Mouse (Mus musculus): ENCODE results near the gene Met. TPM values are rescaled to one million over a fixed set of nuclear protein-coding genes. Genes with fewer than 3 reads are reported as not detected.

Gene Met
- polyA plus RNA-seq, 1 experiment from 2014 or later = 1.8 TPM

- WGBS = 72% methylated on average over 2 of the region's 2 CpGs
- no peaks in the 10 kb centered on the region for H3K4me1 ChIP-seq (ENCODE audit: control insufficient read depth, insufficient read depth, low read depth, low read length)
- no peak overlapping the region for H3K4me3 ChIP-seq (ENCODE audit: low read length)
- H3K9me3 ChIP-seq (ENCODE audit: control insufficient read depth, low read length) = no peaks in the 10 kb centered on the region
- H3K27me3 ChIP-seq (replicated peaks; ENCODE audit: control insufficient read depth, insufficient read depth, low read length) = no peaks in the 10 kb centered on the region
- no peak overlapping the region for H3K9ac ChIP-seq (ENCODE audit: low read depth, low read length)
- H3K36me3 ChIP-seq (ENCODE audit: control insufficient read depth, insufficient read depth, low read length) = no peaks in the 10 kb centered on the region
- H3K4me2 ChIP-seq (ENCODE audit: low read length) = no peak overlapping the region
- no peak for ATAC-seq
- H3K27ac ChIP-seq (ENCODE audit: low read depth, low read length) = no peak overlapping the region
Measured at GRCm38 (mm10) chr6:17573732-17574131, 110.1 kb downstream of the Met start.

GRCm38 (mm10) chr6:17578092-17578760, 114.6 kb downstream of the Met start:
- WGBS = 70% methylated on average over 3 of the region's 3 CpGs
- Histone ChIP-seq H3K9ac (ENCODE audit: low read depth, low read length) (no peak overlapping the region), H3K4me3 (ENCODE audit: low read length) (no peak overlapping the region), H3K4me1 (ENCODE audit: control insufficient read depth, insufficient read depth, low read depth, low read length) (no peaks in the 10 kb centered on the region), H3K36me3 (ENCODE audit: control insufficient read depth, insufficient read depth, low read length) (no peaks in the 10 kb centered on the region), H3K4me2 (ENCODE audit: low read length) (no peak overlapping the region), H3K27me3 (replicated peaks; ENCODE audit: control insufficient read depth, insufficient read depth, low read length) (no peaks in the 10 kb centered on the region), H3K9me3 (ENCODE audit: control insufficient read depth, low read length) (no peaks in the 10 kb centered on the region), H3K27ac (ENCODE audit: low read depth, low read length) (no peak overlapping the region)
- ATAC-seq = no peak

GRCm38 (mm10) chr6:17580349-17580748, 116.7 kb downstream of the Met start:
- H3K4me3 ChIP-seq (ENCODE audit: low read length) = no peak overlapping the region
- H3K36me3 ChIP-seq (ENCODE audit: control insufficient read depth, insufficient read depth, low read length) = no peaks in the 10 kb centered on the region
- H3K27me3 ChIP-seq (replicated peaks; ENCODE audit: control insufficient read depth, insufficient read depth, low read length) = no peaks in the 10 kb centered on the region
- H3K9ac ChIP-seq (ENCODE audit: low read depth, low read length) = no peak overlapping the region
- H3K4me1 ChIP-seq (ENCODE audit: control insufficient read depth, insufficient read depth, low read depth, low read length) = no peaks in the 10 kb centered on the region
- no peak overlapping the region for H3K27ac ChIP-seq (ENCODE audit: low read depth, low read length)
- H3K9me3 ChIP-seq (ENCODE audit: control insufficient read depth, low read length) = no peaks in the 10 kb centered on the region
- no peak for ATAC-seq
- H3K4me2 ChIP-seq (ENCODE audit: low read length) = no peak overlapping the region
- 64% methylated on average over 3 of the region's 3 CpGs for WGBS

- Histone ChIP-seq H3K9ac (ENCODE audit: low read depth, low read length) (peak overlapping the region; percentile 54; the same call in 1 of the 2 replicates), H3K4me1 (ENCODE audit: control insufficient read depth, insufficient read depth, low read depth, low read length) (no peaks in the 10 kb centered on the region), H3K9me3 (ENCODE audit: control insufficient read depth, low read length) (no peaks in the 10 kb centered on the region), H3K4me3 (ENCODE audit: low read length) (peak overlapping the region; percentile 44), H3K27ac (ENCODE audit: low read depth, low read length) (no peak overlapping the region), H3K36me3 (ENCODE audit: control insufficient read depth, insufficient read depth, low read length) (no peaks in the 10 kb centered on the region), H3K27me3 (replicated peaks; ENCODE audit: control insufficient read depth, insufficient read depth, low read length) (no peaks in the 10 kb centered on the region), H3K4me2 (ENCODE audit: low read length) (peak overlapping the region; percentile 70)
- WGBS = 25% methylated on average over 13 of the region's 13 CpGs
- peak; percentile 92 for ATAC-seq
Measured at GRCm38 (mm10) chr6:17583982-17584381, 120.4 kb downstream of the Met start.

GRCm38 (mm10) chr6:17589049-17589952, 125.7 kb downstream of the Met start:
- H3K4me1 ChIP-seq (ENCODE audit: control insufficient read depth, insufficient read depth, low read depth, low read length) = peaks cover 3% of the 10 kb centered on the region; the same call in 1 of the 2 replicates
- H3K4me2 ChIP-seq (ENCODE audit: low read length) = peak overlapping the region; percentile 41
- H3K9ac ChIP-seq (ENCODE audit: low read depth, low read length) = no peak overlapping the region
- no peak overlapping the region for H3K4me3 ChIP-seq (ENCODE audit: low read length)
- peak; percentile 91 for ATAC-seq
- H3K9me3 ChIP-seq (ENCODE audit: control insufficient read depth, low read length) = no peaks in the 10 kb centered on the region; the same call in 1 of the 2 replicates
- no peaks in the 10 kb centered on the region for H3K36me3 ChIP-seq (ENCODE audit: control insufficient read depth, insufficient read depth, low read length)
- 30% methylated on average over 16 of the region's 16 CpGs for WGBS
- H3K27me3 ChIP-seq (replicated peaks; ENCODE audit: control insufficient read depth, insufficient read depth, low read length) = no peaks in the 10 kb centered on the region
- no peak overlapping the region for H3K27ac ChIP-seq (ENCODE audit: low read depth, low read length)

- H3K27me3 ChIP-seq (replicated peaks; ENCODE audit: control insufficient read depth, insufficient read depth, low read length) = no peaks in the 10 kb centered on the region
- H3K4me2 ChIP-seq (ENCODE audit: low read length) = no peak overlapping the region
- 54% methylated on average over 8 of the region's 8 CpGs for WGBS
- ATAC-seq = peak; percentile 42; the same call in 1 of the 2 replicates
- H3K27ac ChIP-seq (ENCODE audit: low read depth, low read length) = no peak overlapping the region
- H3K36me3 ChIP-seq (ENCODE audit: control insufficient read depth, insufficient read depth, low read length) = no peaks in the 10 kb centered on the region
- H3K9ac ChIP-seq (ENCODE audit: low read depth, low read length) = no peak overlapping the region
- H3K4me1 ChIP-seq (ENCODE audit: control insufficient read depth, insufficient read depth, low read depth, low read length) = peaks cover 3% of the 10 kb centered on the region; the same call in 1 of the 2 replicates
- no peaks in the 10 kb centered on the region; the same call in 1 of the 2 replicates for H3K9me3 ChIP-seq (ENCODE audit: control insufficient read depth, low read length)
- no peak overlapping the region for H3K4me3 ChIP-seq (ENCODE audit: low read length)
Measured at GRCm38 (mm10) chr6:17589953-17590627, 126.5 kb downstream of the Met start.

- H3K9me3 ChIP-seq (ENCODE audit: control insufficient read depth, low read length) = no peaks in the 10 kb centered on the region; the same call in 1 of the 2 replicates
- no peak overlapping the region for H3K27ac ChIP-seq (ENCODE audit: low read depth, low read length)
- no peak overlapping the region for H3K4me2 ChIP-seq (ENCODE audit: low read length)
- H3K9ac ChIP-seq (ENCODE audit: low read depth, low read length) = no peak overlapping the region
- H3K4me3 ChIP-seq (ENCODE audit: low read length) = no peak overlapping the region
- no peak for ATAC-seq
- peaks cover 3% of the 10 kb centered on the region; the same call in 1 of the 2 replicates for H3K4me1 ChIP-seq (ENCODE audit: control insufficient read depth, insufficient read depth, low read depth, low read length)
- no peaks in the 10 kb centered on the region for H3K36me3 ChIP-seq (ENCODE audit: control insufficient read depth, insufficient read depth, low read length)
- no peaks in the 10 kb centered on the region for H3K27me3 ChIP-seq (replicated peaks; ENCODE audit: control insufficient read depth, insufficient read depth, low read length)
- WGBS = 88% methylated on average over 2 of the region's 2 CpGs
Measured at GRCm38 (mm10) chr6:17593971-17594370, 130.4 kb downstream of the Met start.

- no peaks in the 10 kb centered on the region for H3K27me3 ChIP-seq (replicated peaks; ENCODE audit: control insufficient read depth, insufficient read depth, low read length)
- 84% methylated on average over 11 of the region's 11 CpGs for WGBS
- ATAC-seq = no peak
- H3K9ac ChIP-seq (ENCODE audit: low read depth, low read length) = no peak overlapping the region
- H3K4me1 ChIP-seq (ENCODE audit: control insufficient read depth, insufficient read depth, low read depth, low read length) = no peaks in the 10 kb centered on the region
- no peak overlapping the region for H3K4me3 ChIP-seq (ENCODE audit: low read length)
- no peaks in the 10 kb centered on the region for H3K36me3 ChIP-seq (ENCODE audit: control insufficient read depth, insufficient read depth, low read length)
- H3K4me2 ChIP-seq (ENCODE audit: low read length) = no peak overlapping the region
- no peaks in the 10 kb centered on the region; the same call in 1 of the 2 replicates for H3K9me3 ChIP-seq (ENCODE audit: control insufficient read depth, low read length)
- no peak overlapping the region for H3K27ac ChIP-seq (ENCODE audit: low read depth, low read length)
Measured at GRCm38 (mm10) chr6:17595712-17596462, 132.3 kb downstream of the Met start.
